Mouse (Mus musculus): ENCODE measurements around the gene Scn8a.

DNA sequence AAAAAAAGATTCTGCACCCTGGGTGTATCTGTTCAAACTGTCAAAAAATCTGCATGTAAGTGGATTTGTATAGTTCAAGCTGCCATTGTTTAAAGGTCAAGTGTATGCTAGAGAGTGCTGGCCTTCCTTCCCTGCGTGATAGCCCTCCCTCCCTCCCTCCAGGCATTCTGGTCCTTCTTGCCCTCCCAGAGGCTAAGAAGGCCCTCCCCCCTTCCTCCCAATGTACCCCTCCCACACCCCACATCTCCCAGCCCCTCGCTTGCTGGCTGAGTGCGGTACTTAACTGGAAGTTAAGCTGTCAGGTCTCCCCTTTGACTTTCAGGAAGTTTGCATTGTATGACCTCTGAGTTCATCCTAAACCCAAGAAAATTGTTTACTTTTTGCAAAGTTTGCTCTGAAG lies 60.8 kb downstream of the Scn8a start:
- TF ChIP-seq POLR2A (IDR thresholded peaks at IDR 0.05; ENCODE audit: insufficient read depth, low read depth, low read length): no peak
- TF ChIP-seq CTCF (IDR thresholded peaks at IDR 0.05; ENCODE audit: insufficient read depth, low read depth, low read length): no peak

Measured in olfactory bulb, adult 2 months (tissue).